In the genomic region with DNA sequence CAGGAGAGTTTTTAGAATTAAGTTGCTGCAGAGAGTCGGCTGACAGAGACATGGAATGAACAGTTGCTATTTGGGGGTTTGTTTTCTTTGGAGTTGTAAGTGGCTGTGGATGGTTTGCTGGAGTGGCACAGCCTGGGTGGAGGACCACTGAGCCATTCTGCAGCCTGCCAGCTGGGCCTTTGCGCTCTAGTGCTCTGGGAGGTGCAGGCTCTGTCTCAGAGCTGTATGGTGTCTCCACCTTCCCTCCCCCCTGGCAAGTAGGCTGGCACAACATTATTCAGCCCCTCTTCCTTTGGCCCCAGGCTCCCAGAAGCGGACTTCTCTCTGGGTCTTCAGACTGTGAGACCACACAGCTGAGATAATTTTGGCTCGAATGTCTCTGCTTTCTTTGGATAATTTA, we compare ENCODE assay signal across 15 mouse cellular contexts. TPM values are rescaled to one million over a fixed set of nuclear protein-coding genes. Genes with fewer than 3 reads are reported as not detected.
DNase-seq lines count a peak whose midpoint lies in the region; ATAC-seq and TF ChIP-seq lines count a peak whose summit lies in the region.
"Had no signal": no experiment of that assay in that cellular context is flagged by ENCODE, and none has a peak within 500 bp of the region (broad histone marks: within the 10 kb centered on the region; RNA-seq: fewer than 3 reads in every experiment).

No protein-coding gene starts in this region.

- H3K4me3 ChIP-seq in heart, postnatal 0 days (ENCODE audit: low read depth, low read length) = no peak overlapping the region
- no peak overlapping the region for H3K4me3 ChIP-seq in lung, embryonic 15.5 days
- H3K4me3 ChIP-seq in lung, postnatal 0 days (ENCODE audit: low read depth, low read length) = no peak overlapping the region
- H3K4me3 ChIP-seq in hindbrain, postnatal 0 days (ENCODE audit: low read length) = no peak overlapping the region
- H3K4me3 ChIP-seq: intestine, embryonic 15.5 days had no signal

- peak overlapping the region; percentile 41 for H3K27ac ChIP-seq in heart, postnatal 0 days (ENCODE audit: low read depth)
- H3K27ac ChIP-seq in lung, embryonic 15.5 days = peak overlapping the region; percentile 20; the same call in 1 of the 2 replicates
- no peak overlapping the region for H3K27ac ChIP-seq in lung, postnatal 0 days (ENCODE audit: low read length)
- H3K27ac ChIP-seq in hindbrain, postnatal 0 days = peak overlapping the region; percentile 59
- H3K27ac ChIP-seq: intestine, embryonic 15.5 days; kidney, postnatal 0 days had no signal

- WGBS in heart, postnatal 0 days = 43% methylated on average over 4 of the region's 4 CpGs
- 63% methylated on average over 4 of the region's 4 CpGs for WGBS in lung, embryonic 15.5 days
- WGBS in lung, postnatal 0 days = 64% methylated on average over 4 of the region's 4 CpGs
- WGBS in hindbrain, postnatal 0 days = 54% methylated on average over 4 of the region's 4 CpGs

- H3K27me3 ChIP-seq in heart, postnatal 0 days (ENCODE audit: control insufficient read depth, insufficient read depth, low read length) = no peaks in the 10 kb centered on the region
- no peaks in the 10 kb centered on the region for H3K27me3 ChIP-seq in lung, embryonic 15.5 days
- no peaks in the 10 kb centered on the region for H3K27me3 ChIP-seq in lung, postnatal 0 days (replicated peaks; ENCODE audit: insufficient read depth, low read length)
- H3K27me3 ChIP-seq in hindbrain, postnatal 0 days (ENCODE audit: insufficient read depth, low read length) = no peaks in the 10 kb centered on the region
- H3K27me3 ChIP-seq: CH12.LX; intestine, embryonic 15.5 days had no signal

- DNase-seq in cerebellum, adult 9-11 months = peak; percentile 10
- DNase-seq in cerebellum, adult 9-10 months = no peak
- DNase-seq in heart, postnatal 0 days (ENCODE audit: low spot score) = no peak
- no peak for DNase-seq in heart, adult 18-20 months
- DNase-seq in lung, postnatal 0 days (ENCODE audit: low spot score) = no peak
- peak; percentile 49 for DNase-seq in hindbrain, postnatal 0 days (ENCODE audit: low spot score)
- DNase-seq in liver = no peak
- DNase-seq: cerebellum, adult 18-20 months; liver, postnatal 0 days; right cerebral cortex, postnatal 4 days; thymus, postnatal 25 days had no signal

- H3K36me3 ChIP-seq in heart, postnatal 0 days (replicated peaks; ENCODE audit: control insufficient read depth, insufficient read depth, low read length) = no peaks in the 10 kb centered on the region
- no peaks in the 10 kb centered on the region for H3K36me3 ChIP-seq in lung, embryonic 15.5 days
- no peaks in the 10 kb centered on the region for H3K36me3 ChIP-seq in lung, postnatal 0 days (ENCODE audit: insufficient read depth, low read length)
- no peaks in the 10 kb centered on the region for H3K36me3 ChIP-seq in hindbrain, postnatal 0 days (ENCODE audit: insufficient read depth, low read length)
- H3K36me3 ChIP-seq: intestine, embryonic 15.5 days had no signal

- TF ChIP-seq EP300 in heart, postnatal 0 days (IDR thresholded peaks at IDR 0.05; ENCODE audit: low read depth) = no peak
- no peak for TF ChIP-seq EP300 in lung, postnatal 0 days (IDR thresholded peaks at IDR 0.05)

- no peak overlapping the region; the same call in 1 of the 2 replicates for H3K9ac ChIP-seq in heart, postnatal 0 days (replicated peaks; ENCODE audit: low read depth, low read length)
- H3K9ac ChIP-seq in lung, embryonic 15.5 days = no peak overlapping the region
- no peak overlapping the region for H3K9ac ChIP-seq in lung, postnatal 0 days (replicated peaks; ENCODE audit: low read depth)
- H3K9ac ChIP-seq in hindbrain, postnatal 0 days (replicated peaks; ENCODE audit: low read length) = no peak overlapping the region
- H3K9ac ChIP-seq: intestine, embryonic 15.5 days; liver, postnatal 0 days had no signal

- no peak for TF ChIP-seq CTCF in heart, postnatal 0 days (IDR thresholded peaks at IDR 0.05; ENCODE audit: low read depth)
- no peak for TF ChIP-seq CTCF in lung, postnatal 0 days (IDR thresholded peaks at IDR 0.05)
- no peak for TF ChIP-seq CTCF in hindbrain, postnatal 0 days (IDR thresholded peaks at IDR 0.05; ENCODE audit: low read depth)

- H3K4me2 ChIP-seq in heart, postnatal 0 days (ENCODE audit: low read depth, low read length) = no peak overlapping the region
- no peak overlapping the region for H3K4me2 ChIP-seq in lung, embryonic 15.5 days
- no peak overlapping the region for H3K4me2 ChIP-seq in lung, postnatal 0 days (replicated peaks; ENCODE audit: low read depth, low read length)
- H3K4me2 ChIP-seq in hindbrain, postnatal 0 days (ENCODE audit: low read depth, low read length) = no peak overlapping the region
- H3K4me2 ChIP-seq: intestine, embryonic 15.5 days had no signal

- ATAC-seq in heart, postnatal 0 days (ENCODE audit: insufficient read depth, low read depth) = no peak
- no peak for ATAC-seq in lung, embryonic 15.5 days (ENCODE audit: borderline replicate concordance, extremely low read depth, low FRiP score, low TSS enrichment)
- ATAC-seq in lung, postnatal 0 days = no peak
- peak; percentile 54; the same call in 1 of the 2 replicates for ATAC-seq in hindbrain, postnatal 0 days
- ATAC-seq: intestine, embryonic 15.5 days; liver, postnatal 0 days had no signal

- H3K9me3 ChIP-seq in heart, postnatal 0 days (replicated peaks; ENCODE audit: control insufficient read depth, low read length) = no peaks in the 10 kb centered on the region
- H3K9me3 ChIP-seq in lung, embryonic 15.5 days = no peaks in the 10 kb centered on the region
- no peaks in the 10 kb centered on the region for H3K9me3 ChIP-seq in lung, postnatal 0 days (ENCODE audit: low read length)
- H3K9me3 ChIP-seq in hindbrain, postnatal 0 days (ENCODE audit: low read length) = no peaks in the 10 kb centered on the region
- H3K9me3 ChIP-seq: intestine, embryonic 15.5 days had no signal

- H3K4me1 ChIP-seq in heart, postnatal 0 days (ENCODE audit: control insufficient read depth, insufficient read depth) = peaks cover 38% of the 10 kb centered on the region
- peaks cover 31% of the 10 kb centered on the region for H3K4me1 ChIP-seq in lung, embryonic 15.5 days
- peaks cover 21% of the 10 kb centered on the region; the same call in 1 of the 2 replicates for H3K4me1 ChIP-seq in lung, postnatal 0 days (ENCODE audit: insufficient read depth, low read depth, low read length)
- peaks cover 18% of the 10 kb centered on the region for H3K4me1 ChIP-seq in hindbrain, postnatal 0 days (ENCODE audit: insufficient read depth, low read length)

RNA-seq across cellular contexts. Expression of a gene that starts 22.5 kb away (rescaled TPM):
- total RNA-seq in heart, postnatal 0 days (2014; rRNA removed; ENCODE audit: low replicate concordance) = 75.6 and 80.7 TPM in 2 replicates
- polyA plus RNA-seq in heart, postnatal 0 days (2015; fragmentation: Nextera tagmentation; extraction: Ambion mirVana) = 20.1 and 23.5 TPM in 2 replicates
- total RNA-seq in heart, adult 18-20 months (2021) = 100 to 1,000 TPM; 114 to 121 TPM
- 27.2 and 27.6 TPM in 2 replicates for polyA plus RNA-seq in lung, embryonic 15.5 days (2015; fragmentation: Nextera tagmentation; extraction: Ambion mirVana)
- polyA plus RNA-seq in lung, postnatal 0 days (2015; fragmentation: Nextera tagmentation; extraction: Ambion mirVana) = 33.1 and 33.7 TPM in 2 replicates
- 113 and 151 TPM in 2 replicates for total RNA-seq in hindbrain, postnatal 0 days (2014; rRNA removed)
- polyA plus RNA-seq in hindbrain, postnatal 0 days (2015; fragmentation: Nextera tagmentation; extraction: Ambion mirVana) = 35.9 and 36.5 TPM in 2 replicates

Comparison
In these comparisons a context has a peak if more than half of its experiments do, and no peak if none do; other contexts are left out.
1. DNase-seq: peak in cerebellum, adult 9-11 months (single experiment) and hindbrain, postnatal 0 days (single experiment); none in cerebellum, adult 9-10 months (single experiment), heart, postnatal 0 days (single experiment), heart, adult 18-20 months (0 of 2), lung, postnatal 0 days (single experiment) and liver (single experiment).